In genomic region chr6:118646265-118647061, GRCm38 (mm10) we compare ENCODE assay signal across 8 mouse cellular contexts.
DNase-seq lines count a peak whose midpoint lies in the region; ATAC-seq and TF ChIP-seq lines count a peak whose summit lies in the region.

No protein-coding gene starts in this region.

- TF ChIP-seq CTCF in ES-Bruce4 (IDR thresholded peaks at IDR 0.05; ENCODE audit: low read depth, low read length) = peak; percentile 70
- TF ChIP-seq CTCF in layer of hippocampus, adult 2 months (conservative IDR thresholded peaks at IDR 0.05) = peak; percentile 94

- no peak overlapping the region for H3K4me2 ChIP-seq in heart, embryonic 12.5 days

- no peak overlapping the region for H3K4me3 ChIP-seq in ES-Bruce4 (ENCODE audit: low read depth, low read length)
- H3K4me3 ChIP-seq in heart, embryonic 12.5 days = no peak overlapping the region
- H3K4me3 ChIP-seq in layer of hippocampus, adult 2 months = no peak overlapping the region

- H3K36me3 ChIP-seq in ES-Bruce4 (ENCODE audit: control insufficient read depth, insufficient read depth, low read length, poor library complexity, severe bottlenecking) = no peaks in the 10 kb centered on the region
- peaks cover 33% of the 10 kb centered on the region for H3K36me3 ChIP-seq in heart, embryonic 12.5 days

- H3K27ac ChIP-seq in ES-Bruce4 (ENCODE audit: insufficient read depth, low read length) = no peak overlapping the region
- H3K27ac ChIP-seq in heart, embryonic 12.5 days (ENCODE audit: poor library complexity, severe bottlenecking) = no peak overlapping the region
- no peak overlapping the region for H3K27ac ChIP-seq in layer of hippocampus, adult 2 months

- peak; percentile 78 to 88 for DNase-seq in adrenal gland, postnatal 36 days
- peak; percentile 71 for DNase-seq in embryo, embryonic 9.5 days (ENCODE audit: extremely low spot score)
- peak; percentile 72 to 86 for DNase-seq in layer of hippocampus, adult 2 months (ENCODE audit: low spot score in 2 of 2)
- peak; percentile 84 for DNase-seq in lung, postnatal 10 days
- peak; percentile 82 for DNase-seq in retina, postnatal 1 day
- DNase-seq in urinary bladder, postnatal 10 days (ENCODE audit: low spot score) = peak; percentile 27

- no peak for TF ChIP-seq EP300 in ES-Bruce4 (IDR thresholded peaks at IDR 0.05; ENCODE audit: insufficient read depth, low read depth, low read length)

- ATAC-seq in heart, embryonic 12.5 days (ENCODE audit: insufficient number of reproducible peaks, low FRiP score) = 0 out of 2 replicates have a peak, but pooled peaks have one; percentile 55

- WGBS in heart, embryonic 12.5 days = 54% methylated on average over 14 of the region's 14 CpGs

- TF ChIP-seq POLR2A in ES-Bruce4 (IDR thresholded peaks at IDR 0.05; ENCODE audit: insufficient read depth, low read length) = no peak

- no peaks in the 10 kb centered on the region for H3K9me3 ChIP-seq in ES-Bruce4 (replicated peaks; ENCODE audit: control insufficient read depth, insufficient read depth, low read length, poor library complexity, severe bottlenecking)
- no peaks in the 10 kb centered on the region for H3K9me3 ChIP-seq in heart, embryonic 12.5 days (replicated peaks)

- no peak overlapping the region for H3K9ac ChIP-seq in ES-Bruce4 (ENCODE audit: low read depth, poor library complexity, severe bottlenecking)
- no peak overlapping the region for H3K9ac ChIP-seq in heart, embryonic 12.5 days

- no peaks in the 10 kb centered on the region for H3K4me1 ChIP-seq in ES-Bruce4 (ENCODE audit: control insufficient read depth, insufficient read depth, low read length)
- no peaks in the 10 kb centered on the region for H3K4me1 ChIP-seq in heart, embryonic 12.5 days (replicated peaks)

- H3K27me3 ChIP-seq in ES-Bruce4 (ENCODE audit: control insufficient read depth, insufficient read depth, low read length, poor library complexity, severe bottlenecking) = no peaks in the 10 kb centered on the region
- H3K27me3 ChIP-seq in heart, embryonic 12.5 days (replicated peaks) = no peaks in the 10 kb centered on the region

Comparison
In these comparisons a context has a peak if more than half of its experiments do, and no peak if none do; other contexts are left out.
1. DNase-seq: peak in every context shown above with its lines; median percentile 84 in lung, postnatal 10 days; 83 in adrenal gland, postnatal 36 days; 82 in retina, postnatal 1 day; 79 in layer of hippocampus, adult 2 months; 71 in embryo, embryonic 9.5 days; 27 in urinary bladder, postnatal 10 days.